Mouse (Mus musculus) liver, embryonic 16.5 days (tissue): ENCODE results near the gene Kcnj1. TPM values are rescaled to one million over a fixed set of nuclear protein-coding genes. Genes with fewer than 3 reads are reported as not detected.

Experiments
- polyA plus RNA-seq: library from polyadenylated mRNA; unstranded; fragments of >200 nt; fragmentation: Nextera tagmentation; extraction: Ambion mirVana; gene quantifications from 2 replicates; pipeline ENCODE4 v1.2.1, GENCODE M21; 2015

The Kcnj1 gene
- polyA plus RNA-seq, 1 experiment from 2014 or later = not detected

Other genes starting within 250 kb of the Kcnj1 start
- 1.6 and 1.7 TPM in 2 replicates for gene Kcnj5, start 28.1 kb upstream of the Kcnj1 start, polyA plus RNA-seq
- 6.9 and 8.2 TPM in 2 replicates for gene Fli1, start 170.4 kb downstream of the Kcnj1 start, polyA plus RNA-seq